Mouse (Mus musculus) thymus, adult 2 months (tissue): ENCODE results near the gene Olfr955.

ENCODE experiments used
- CTCF ChIP-seq: fragments of 200-500 bp; IDR thresholded peaks from 2 replicates; pipeline ENCODE4 v1.5.1; 2012; ENCODE audit warnings: mild to moderate bottlenecking, control low read depth, low read length, moderate library complexity, borderline replicate concordance; ENCODE audit not compliant: control insufficient read depth, poor library complexity, insufficient read depth; ENCODE audit errors: extremely low read depth
- POLR2A ChIP-seq: fragments of 200-500 bp; IDR thresholded peaks from 2 replicates; pipeline ENCODE4 v1.6.1; 2012; ENCODE audit warnings: mild to moderate bottlenecking, low read length, control low read depth, moderate library complexity; ENCODE audit not compliant: control insufficient read depth, poor library complexity, insufficient read depth; ENCODE audit errors: extremely low read depth

DNA sequence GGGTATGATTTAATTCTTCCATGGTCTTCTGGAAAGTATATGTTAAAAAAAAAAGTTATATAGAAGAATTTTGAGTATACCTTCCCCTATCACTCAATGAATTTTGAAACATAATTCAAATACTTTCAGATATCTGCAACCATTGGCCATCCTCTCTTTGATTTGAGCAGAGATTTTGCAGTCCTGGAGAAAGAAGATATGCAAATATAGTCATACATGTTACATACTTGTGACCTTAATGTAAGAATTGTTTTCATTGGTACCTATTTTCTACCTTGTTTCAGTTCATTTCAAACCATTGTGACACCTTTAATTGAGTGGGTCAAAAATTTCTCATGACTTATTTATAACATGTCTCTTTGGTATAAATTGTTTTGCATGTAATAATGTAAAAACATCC lies 44.7 kb downstream of the Olfr955 start, which contains the start of gene Olfr952:
- TF ChIP-seq CTCF (no peak), POLR2A (no peak)
